Mouse (Mus musculus): ENCODE results near the gene Tlr9. TPM values are rescaled to one million over a fixed set of nuclear protein-coding genes. Genes with fewer than 3 reads are reported as not detected.

Gene Tlr9
- 0.09 TPM in 2 replicates for polyA plus RNA-seq (2015; fragmentation: Nextera tagmentation; extraction: Ambion mirVana)

- ATAC-seq (ENCODE audit: insufficient read depth, low FRiP score) = no peak
- Histone ChIP-seq H3K27ac (ENCODE audit: low read length) (no peak within 1 kb of the TSS), H3K36me3 (ENCODE audit: control insufficient read depth, insufficient read depth, low read length) (no peaks in the 10 kb centered on the region), H3K4me1 (ENCODE audit: control insufficient read depth, insufficient read depth, low read length) (peaks cover 14% of the 10 kb centered on the region; the same call in 1 of the 2 replicates), H3K4me3 (replicated peaks; ENCODE audit: low read length) (no peak within 1 kb of the TSS), H3K9me3 (replicated peaks; ENCODE audit: control insufficient read depth, low read length) (no peaks in the 10 kb centered on the region), H3K27me3 (ENCODE audit: control insufficient read depth, insufficient read depth, low read length) (0 out of 2 replicates have a peak, but pooled peaks cover 6% of the 10 kb centered on the region), H3K9ac (ENCODE audit: low read length) (no peak within 1 kb of the TSS), H3K4me2 (ENCODE audit: low read depth, low read length) (no peak within 1 kb of the TSS)
- 67% methylated on average over 4 of the region's 4 CpGs for WGBS
These were observed at the start of gene Tlr9 for GRCm38 (mm10) chr9:106222261-106222851. Gene Tlr9, plus strand, starts transcription at chr9:106222598.

- H3K9ac ChIP-seq (ENCODE audit: low read length) = no peak overlapping the region
These were observed 49.0 kb upstream of the Tlr9 start for GRCm38 (mm10) chr9:106173363-106173762.

GRCm38 (mm10) chr9:106175552-106176200 lies 46.7 kb upstream of the Tlr9 start:
- peaks cover 22% of the 10 kb centered on the region for H3K4me1 ChIP-seq (ENCODE audit: control insufficient read depth, insufficient read depth, low read length)
- peaks cover 6% of the 10 kb centered on the region for H3K36me3 ChIP-seq (ENCODE audit: control insufficient read depth, insufficient read depth, low read length)
- ATAC-seq (ENCODE audit: insufficient read depth, low FRiP score) = no peak
- H3K9ac ChIP-seq (ENCODE audit: low read length) = no peak overlapping the region
- no peak overlapping the region for H3K4me2 ChIP-seq (ENCODE audit: low read depth, low read length)
- no peak overlapping the region for H3K27ac ChIP-seq (ENCODE audit: low read length)
- no peaks in the 10 kb centered on the region for H3K9me3 ChIP-seq (replicated peaks; ENCODE audit: control insufficient read depth, low read length)
- no peak overlapping the region for H3K4me3 ChIP-seq (replicated peaks; ENCODE audit: low read length)
- H3K27me3 ChIP-seq (ENCODE audit: control insufficient read depth, insufficient read depth, low read length) = no peaks in the 10 kb centered on the region
- 60% methylated on average over 3 of the region's 3 CpGs for WGBS

More at GRCm38 (mm10) chr9:106173363-106173762, 49.0 kb upstream of the Tlr9 start:
- ATAC-seq (ENCODE audit: insufficient read depth, low FRiP score) = no peak
- WGBS = 54% methylated on average over 2 of the region's 2 CpGs
- peaks cover 30% of the 10 kb centered on the region for H3K4me1 ChIP-seq (ENCODE audit: control insufficient read depth, insufficient read depth, low read length)
- H3K4me2 ChIP-seq (ENCODE audit: low read depth, low read length) = peak overlapping the region; percentile 72
- no peaks in the 10 kb centered on the region; the same call in 1 of the 2 replicates for H3K36me3 ChIP-seq (ENCODE audit: control insufficient read depth, insufficient read depth, low read length)
- no peaks in the 10 kb centered on the region for H3K27me3 ChIP-seq (ENCODE audit: control insufficient read depth, insufficient read depth, low read length)
- H3K27ac ChIP-seq (ENCODE audit: low read length) = no peak overlapping the region
- H3K4me3 ChIP-seq (replicated peaks; ENCODE audit: low read length) = peak overlapping the region; percentile 99
- H3K9me3 ChIP-seq (replicated peaks; ENCODE audit: control insufficient read depth, low read length) = no peaks in the 10 kb centered on the region

GRCm38 (mm10) chr9:106176769-106177168 lies 45.6 kb upstream of the Tlr9 start:
- no peak for ATAC-seq (ENCODE audit: insufficient read depth, low FRiP score)
- WGBS = 75% methylated on average over 5 of the region's 5 CpGs
- Histone ChIP-seq H3K27ac (ENCODE audit: low read length) (no peak overlapping the region), H3K9ac (ENCODE audit: low read length) (no peak overlapping the region), H3K4me2 (ENCODE audit: low read depth, low read length) (no peak overlapping the region), H3K4me1 (ENCODE audit: control insufficient read depth, insufficient read depth, low read length) (peaks cover 22% of the 10 kb centered on the region), H3K36me3 (ENCODE audit: control insufficient read depth, insufficient read depth, low read length) (peaks cover 15% of the 10 kb centered on the region), H3K4me3 (replicated peaks; ENCODE audit: low read length) (no peak overlapping the region), H3K9me3 (replicated peaks; ENCODE audit: control insufficient read depth, low read length) (no peaks in the 10 kb centered on the region), H3K27me3 (ENCODE audit: control insufficient read depth, insufficient read depth, low read length) (no peaks in the 10 kb centered on the region)

GRCm38 (mm10) chr9:106177799-106178198 lies 44.6 kb upstream of the Tlr9 start:
- H3K27ac ChIP-seq (ENCODE audit: low read length) = no peak overlapping the region
- H3K4me2 ChIP-seq (ENCODE audit: low read depth, low read length) = no peak overlapping the region
- peaks cover 20% of the 10 kb centered on the region for H3K36me3 ChIP-seq (ENCODE audit: control insufficient read depth, insufficient read depth, low read length)
- WGBS = 82% methylated on average over 6 of the region's 6 CpGs
- no peak for ATAC-seq (ENCODE audit: insufficient read depth, low FRiP score)
- peaks cover 22% of the 10 kb centered on the region for H3K4me1 ChIP-seq (ENCODE audit: control insufficient read depth, insufficient read depth, low read length)
- no peak overlapping the region for H3K9ac ChIP-seq (ENCODE audit: low read length)
- no peaks in the 10 kb centered on the region for H3K27me3 ChIP-seq (ENCODE audit: control insufficient read depth, insufficient read depth, low read length)
- H3K4me3 ChIP-seq (replicated peaks; ENCODE audit: low read length) = no peak overlapping the region
- no peaks in the 10 kb centered on the region for H3K9me3 ChIP-seq (replicated peaks; ENCODE audit: control insufficient read depth, low read length)

- Histone ChIP-seq H3K36me3 (ENCODE audit: control insufficient read depth, insufficient read depth, low read length) (peaks cover 26% of the 10 kb centered on the region), H3K9ac (ENCODE audit: low read length) (no peak overlapping the region), H3K27me3 (ENCODE audit: control insufficient read depth, insufficient read depth, low read length) (no peaks in the 10 kb centered on the region), H3K4me2 (ENCODE audit: low read depth, low read length) (no peak overlapping the region), H3K4me1 (ENCODE audit: control insufficient read depth, insufficient read depth, low read length) (peaks cover 11% of the 10 kb centered on the region), H3K27ac (ENCODE audit: low read length) (no peak overlapping the region), H3K4me3 (replicated peaks; ENCODE audit: low read length) (no peak overlapping the region), H3K9me3 (replicated peaks; ENCODE audit: control insufficient read depth, low read length) (no peaks in the 10 kb centered on the region)
- ATAC-seq (ENCODE audit: insufficient read depth, low FRiP score) = no peak
- WGBS = 70% methylated on average over 2 of the region's 2 CpGs
These were observed 42.9 kb upstream of the Tlr9 start for GRCm38 (mm10) chr9:106179454-106179853.

- peaks cover 27% of the 10 kb centered on the region for H3K36me3 ChIP-seq (ENCODE audit: control insufficient read depth, insufficient read depth, low read length)
- 94% methylated on average over 3 of the region's 3 CpGs for WGBS
- ATAC-seq (ENCODE audit: insufficient read depth, low FRiP score) = no peak
These were observed 42.4 kb upstream of the Tlr9 start for GRCm38 (mm10) chr9:106179964-106180363.

GRCm38 (mm10) chr9:106182146-106182545 lies 40.3 kb upstream of the Tlr9 start:
- Histone ChIP-seq H3K27ac (ENCODE audit: low read length) (no peak overlapping the region), H3K4me1 (ENCODE audit: control insufficient read depth, insufficient read depth, low read length) (no peaks in the 10 kb centered on the region), H3K4me2 (ENCODE audit: low read depth, low read length) (no peak overlapping the region), H3K9ac (ENCODE audit: low read length) (no peak overlapping the region), H3K36me3 (ENCODE audit: control insufficient read depth, insufficient read depth, low read length) (peaks cover 44% of the 10 kb centered on the region), H3K27me3 (ENCODE audit: control insufficient read depth, insufficient read depth, low read length) (no peaks in the 10 kb centered on the region), H3K9me3 (replicated peaks; ENCODE audit: control insufficient read depth, low read length) (no peaks in the 10 kb centered on the region), H3K4me3 (replicated peaks; ENCODE audit: low read length) (no peak overlapping the region)
- ATAC-seq (ENCODE audit: insufficient read depth, low FRiP score) = no peak
- 89% methylated on average over 4 of the region's 4 CpGs for WGBS

More at GRCm38 (mm10) chr9:106179964-106180363, 42.4 kb upstream of the Tlr9 start:
- Histone ChIP-seq H3K27ac (ENCODE audit: low read length) (no peak overlapping the region), H3K4me2 (ENCODE audit: low read depth, low read length) (no peak overlapping the region), H3K9ac (ENCODE audit: low read length) (no peak overlapping the region), H3K27me3 (ENCODE audit: control insufficient read depth, insufficient read depth, low read length) (no peaks in the 10 kb centered on the region), H3K9me3 (replicated peaks; ENCODE audit: control insufficient read depth, low read length) (no peaks in the 10 kb centered on the region), H3K4me3 (replicated peaks; ENCODE audit: low read length) (no peak overlapping the region), H3K4me1 (ENCODE audit: control insufficient read depth, insufficient read depth, low read length) (peaks cover 7% of the 10 kb centered on the region; the same call in 1 of the 2 replicates)

- H3K9me3 ChIP-seq (replicated peaks; ENCODE audit: control insufficient read depth, low read length) = no peaks in the 10 kb centered on the region
- H3K36me3 ChIP-seq (ENCODE audit: control insufficient read depth, insufficient read depth, low read length) = peaks cover 56% of the 10 kb centered on the region
- WGBS = 77% methylated on average over 5 of the region's 5 CpGs
- no peaks in the 10 kb centered on the region for H3K4me1 ChIP-seq (ENCODE audit: control insufficient read depth, insufficient read depth, low read length)
- H3K9ac ChIP-seq (ENCODE audit: low read length) = no peak overlapping the region
- no peak overlapping the region for H3K4me3 ChIP-seq (replicated peaks; ENCODE audit: low read length)
- no peak overlapping the region for H3K27ac ChIP-seq (ENCODE audit: low read length)
- ATAC-seq (ENCODE audit: insufficient read depth, low FRiP score) = no peak
- H3K27me3 ChIP-seq (ENCODE audit: control insufficient read depth, insufficient read depth, low read length) = no peaks in the 10 kb centered on the region
- H3K4me2 ChIP-seq (ENCODE audit: low read depth, low read length) = no peak overlapping the region
These were observed 38.4 kb upstream of the Tlr9 start for GRCm38 (mm10) chr9:106183996-106184395.
